Mouse (Mus musculus) midbrain, embryonic 11.5 days (tissue): Measurements from ENCODE around the gene Gm10135. TPM values are rescaled to one million over a fixed set of nuclear protein-coding genes. Genes with fewer than 3 reads are reported as not detected.
"Not testable (repeated sequence)": the region's sequence is repeated elsewhere in the genome, so short reads cannot be mapped to it uniquely, and the experiment has no call there.

ENCODE experiments used
- ATAC-seq: fragments of 200-750 bp; cut with Nextera tagmentation; 2 replicates; pipeline ENCODE4 v1.8.0; 2017; ENCODE audit warnings: moderate TSS enrichment, moderate library complexity; ENCODE audit not compliant: low FRiP score
- DNase-seq: peaks from one replicate; pipeline ENCODE4 v3.0.0; 2015; ENCODE audit warnings: low spot score; ENCODE audit errors: missing footprints
- H3K27ac ChIP-seq: fragments of 300-500 bp; sonication (generic); 2 replicates; pipeline ENCODE4 v1.5.1; 2014; ENCODE audit warnings: low read depth, low read length
- H3K27me3 ChIP-seq: fragments of 300-500 bp; sonication (generic); 2 replicates; pipeline ENCODE4 v1.6.1; 2014; ENCODE audit warnings: mild to moderate bottlenecking, low read length, moderate library complexity, mixed read lengths; ENCODE audit not compliant: control insufficient read depth, insufficient read depth
- H3K36me3 ChIP-seq: fragments of 300-500 bp; sonication (generic); 2 replicates; pipeline ENCODE4 v1.6.1; 2014; ENCODE audit warnings: mild to moderate bottlenecking, low read length, moderate library complexity, mixed read lengths; ENCODE audit not compliant: control insufficient read depth, insufficient read depth
- H3K4me1 ChIP-seq: fragments of 300-500 bp; sonication (generic); 2 replicates; pipeline ENCODE4 v1.6.1; 2014; ENCODE audit warnings: low read length; ENCODE audit not compliant: control insufficient read depth, insufficient read depth
- H3K4me2 ChIP-seq: fragments of 300-500 bp; sonication (generic); 2 replicates; pipeline ENCODE4 v1.6.1; 2014; ENCODE audit warnings: mild to moderate bottlenecking, moderate library complexity
- H3K4me3 ChIP-seq: fragments of 300-500 bp; sonication (generic); 2 replicates; pipeline ENCODE4 v1.5.1; 2014; ENCODE audit warnings: low read depth, low read length
- H3K9ac ChIP-seq: fragments of 300-500 bp; sonication (generic); 2 replicates; pipeline ENCODE4 v1.6.1; 2014; ENCODE audit warnings: low read length
- H3K9me3 ChIP-seq: fragments of 300-500 bp; sonication (generic); 2 replicates; pipeline ENCODE4 v1.6.1; 2016; ENCODE audit warnings: low read length; ENCODE audit not compliant: control insufficient read depth
- WGBS: fragments of 180-500 bp; shearing (Covaris S2); extraction: QIAGEN DNeasy Blood & Tissue Kit; methylation state at CpG from one replicate; pipeline ENCODE4 v1.1.7; 2014; 5-methylcytosine and 5-hydroxymethylcytosine counted together
- polyA plus RNA-seq: library from polyadenylated mRNA; unstranded; fragments of >200 nt; fragmentation: Nextera tagmentation; extraction: Ambion mirVana; gene quantifications from 2 replicates; pipeline ENCODE4 v1.2.1, GENCODE M21; 2014

Gm10135 gene
- polyA plus RNA-seq = not detected in 2 replicates

- Histone ChIP-seq H3K27me3 (no peaks in the 10 kb centered on the region), H3K27ac (no peak within 1 kb of the TSS), H3K9ac (no peak within 1 kb of the TSS), H3K36me3 (peaks cover 2% of the 10 kb centered on the region; the same call in 1 of the 2 replicates), H3K4me1 (peaks cover 2% of the 10 kb centered on the region; the same call in 1 of the 2 replicates), H3K4me3 (no peak within 1 kb of the TSS), H3K9me3 (no peaks in the 10 kb centered on the region), H3K4me2 (no peak within 1 kb of the TSS)
- DNase-seq (no peak), ATAC-seq (no peak)
- 89% methylated on average over 7 of the region's 7 CpGs for WGBS
These were observed at the start of gene Gm10135 for GRCm38 (mm10) chr5:72974602-72975001. Gene Gm10135, minus strand, starts transcription at chr5:72974702.

DNA sequence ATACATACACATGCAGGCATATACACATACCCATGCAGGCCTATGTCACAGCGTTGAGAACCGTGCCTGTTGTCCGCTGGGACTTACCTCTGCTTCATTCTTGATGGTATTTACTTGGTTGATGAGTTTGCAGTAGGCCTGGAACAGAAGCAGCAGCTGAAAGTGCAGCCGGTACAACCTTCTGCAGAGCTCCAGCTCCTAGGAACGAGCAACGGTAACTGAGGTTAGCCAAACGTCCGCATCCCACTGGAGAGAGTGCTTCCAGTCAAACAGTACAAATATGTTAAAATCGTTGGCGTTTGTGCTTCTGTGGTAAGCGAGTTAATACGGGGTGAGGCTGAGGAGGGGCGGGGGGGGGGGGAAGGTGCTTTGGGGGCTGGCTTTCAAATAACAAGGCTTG lies 49.3 kb upstream of the Gm10135 start:
- 94% methylated on average over 13 of the region's 13 CpGs for WGBS
- Histone ChIP-seq H3K27me3 (no peaks in the 10 kb centered on the region), H3K4me1 (no peaks in the 10 kb centered on the region), H3K36me3 (peaks cover under 1% of the 10 kb centered on the region; the same call in 1 of the 2 replicates), H3K4me2 (no peak overlapping the region), H3K9ac (no peak overlapping the region), H3K9me3 (no peaks in the 10 kb centered on the region), H3K4me3 (no peak overlapping the region), H3K27ac (no peak overlapping the region)
- no peak for DNase-seq
- ATAC-seq = no peak

DNA sequence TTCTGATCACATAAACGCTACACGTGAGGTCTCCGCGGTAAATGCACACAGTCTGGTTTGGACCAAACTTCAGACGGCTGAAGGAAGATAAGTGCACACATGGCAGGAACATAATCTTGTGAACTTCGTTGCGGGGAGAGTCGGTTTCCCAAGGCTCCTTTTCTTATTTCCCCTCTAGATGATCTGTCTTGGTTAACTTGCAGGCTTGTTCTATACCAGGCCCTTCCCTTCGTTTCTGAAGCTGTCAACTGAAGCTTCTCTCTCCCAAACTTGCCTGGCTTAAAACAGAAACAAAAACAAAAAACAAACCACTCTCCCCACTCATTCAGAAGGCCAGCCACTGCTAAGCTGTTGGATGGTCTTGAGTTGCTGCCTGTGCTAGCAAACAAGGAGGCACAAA lies 40.2 kb upstream of the Gm10135 start:
- H3K4me2 ChIP-seq = no peak overlapping the region
- H3K4me3 ChIP-seq = no peak overlapping the region
- H3K9ac ChIP-seq = no peak overlapping the region
- no peaks in the 10 kb centered on the region for H3K9me3 ChIP-seq
- WGBS = 51% methylated on average over 9 of the region's 9 CpGs
- peaks cover 5% of the 10 kb centered on the region; the same call in 1 of the 2 replicates for H3K27me3 ChIP-seq
- peaks cover 2% of the 10 kb centered on the region; the same call in 1 of the 2 replicates for H3K4me1 ChIP-seq
- peak; percentile 90 for DNase-seq
- no peak overlapping the region for H3K27ac ChIP-seq
- no peaks in the 10 kb centered on the region for H3K36me3 ChIP-seq
- no peak for ATAC-seq

DNA sequence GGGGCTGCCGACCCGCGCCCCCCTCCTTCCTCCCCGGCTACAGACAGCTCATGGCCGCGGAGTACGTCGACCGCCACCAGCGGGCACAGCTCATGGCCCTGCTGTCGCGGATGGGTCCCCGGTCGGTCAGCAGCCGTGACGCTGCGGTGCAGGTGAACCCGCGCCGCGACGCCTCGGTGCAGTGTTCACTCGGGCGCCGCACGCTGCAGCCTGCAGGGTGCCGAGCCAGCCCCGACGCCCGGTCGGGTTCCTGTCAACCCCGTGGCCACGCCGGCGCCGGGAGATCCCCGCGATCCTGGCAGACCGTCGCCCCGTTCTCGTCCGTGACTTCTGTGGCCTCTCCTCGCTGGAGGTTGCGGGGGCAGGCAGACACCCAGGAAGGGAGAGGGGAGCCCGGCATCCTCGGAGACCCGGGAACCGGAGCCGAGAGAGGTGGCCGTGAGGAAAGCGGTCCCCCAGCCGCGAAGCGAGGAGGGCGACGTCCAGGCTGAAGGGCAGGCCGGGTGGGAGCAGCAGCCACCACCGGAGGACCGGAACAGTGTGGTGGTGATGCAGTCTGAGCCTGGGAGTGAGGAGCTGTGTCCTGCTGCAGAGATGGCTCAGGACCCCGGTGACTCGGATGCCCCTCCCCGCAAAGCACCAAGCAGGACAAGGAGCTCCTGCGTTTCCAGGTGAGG lies 39.2 kb upstream of the Gm10135 start:
- 2% methylated on average over 50 of the region's 65 CpGs for WGBS
- H3K36me3 ChIP-seq, H3K9me3 ChIP-seq, H3K4me1 ChIP-seq, H3K27ac ChIP-seq, H3K27me3 ChIP-seq: not testable (repeated sequence)
- ATAC-seq = peak; percentile 85
- DNase-seq = peak; percentile 94
- Histone ChIP-seq H3K4me3 (peak overlapping the region; percentile 36), H3K4me2 (peak overlapping the region; percentile 53), H3K9ac (peak overlapping the region; percentile 7; the same call in 1 of the 2 replicates)

- whole genome bisulfite sequencing = 31% methylated on average over 18 of the region's 27 CpGs
- DNase-seq (peak; percentile 88), ATAC-seq (peak; percentile 73)
- not testable (repeated sequence) for H3K9ac ChIP-seq, H3K36me3 ChIP-seq, H3K4me1 ChIP-seq, H3K27ac ChIP-seq, H3K27me3 ChIP-seq, H3K9me3 ChIP-seq, H3K4me3 ChIP-seq
- H3K4me2 ChIP-seq = peak overlapping the region; percentile 53
These were observed 38.5 kb upstream of the Gm10135 start for GRCm38 (mm10) chr5:73012884-73013610.

GRCm38 (mm10) chr5:73011806-73012205 lies 37.3 kb upstream of the Gm10135 start:
- not testable (repeated sequence) for H3K4me2 ChIP-seq, H3K36me3 ChIP-seq, H3K27ac ChIP-seq, H3K4me3 ChIP-seq, H3K9me3 ChIP-seq, H3K9ac ChIP-seq, H3K4me1 ChIP-seq, ATAC-seq, DNase-seq
- peaks cover 15% of the 10 kb centered on the region; the same call in 1 of the 2 replicates for H3K27me3 ChIP-seq
- WGBS = 92% methylated on average over 15 of the region's 16 CpGs

GRCm38 (mm10) chr5:73008230-73008629 lies 33.7 kb upstream of the Gm10135 start:
- ATAC-seq, DNase-seq, H3K4me3 ChIP-seq, H3K9me3 ChIP-seq, H3K27ac ChIP-seq, H3K4me1 ChIP-seq, H3K9ac ChIP-seq, H3K4me2 ChIP-seq, H3K36me3 ChIP-seq: not testable (repeated sequence)
- WGBS = 38% methylated on average over 8 of the region's 8 CpGs
- H3K27me3 ChIP-seq = peaks cover 13% of the 10 kb centered on the region; the same call in 1 of the 2 replicates

- peaks cover 13% of the 10 kb centered on the region; the same call in 1 of the 2 replicates for H3K27me3 ChIP-seq
- peak overlapping the region; percentile 46; the same call in 1 of the 2 replicates for H3K4me2 ChIP-seq
- peak overlapping the region; percentile 29; the same call in 1 of the 2 replicates for H3K4me3 ChIP-seq
- H3K36me3 ChIP-seq = no peaks in the 10 kb centered on the region
- ATAC-seq (peak; percentile 47; the same call in 1 of the 2 replicates), DNase-seq (peak; percentile 89)
- H3K9ac ChIP-seq = no peak overlapping the region
- no peaks in the 10 kb centered on the region for H3K4me1 ChIP-seq
- H3K9me3 ChIP-seq = no peaks in the 10 kb centered on the region
- WGBS = 53% methylated on average over 5 of the region's 5 CpGs
- H3K27ac ChIP-seq = no peak overlapping the region
These were observed 33.1 kb upstream of the Gm10135 start for GRCm38 (mm10) chr5:73007582-73007959.
